Mouse (Mus musculus) kidney, embryonic 14.5 days (tissue): ENCODE results near the gene Gm5930. TPM values are rescaled to one million over a fixed set of nuclear protein-coding genes. Genes with fewer than 3 reads are reported as not detected.
"Not testable (repeated sequence)": the region's sequence is repeated elsewhere in the genome, so short reads cannot be mapped to it uniquely, and the experiment has no call there.

Source experiments
- ATAC-seq: fragments of 200-750 bp; cut with Nextera tagmentation; 2 replicates; pipeline ENCODE4 v1.8.0; 2017; ENCODE audit warnings: moderate number of reproducible peaks, mild to moderate bottlenecking, moderate TSS enrichment, moderate library complexity; ENCODE audit not compliant: low FRiP score, low TSS enrichment
- H3K27ac ChIP-seq: fragments of 300-500 bp; sonication (generic); 2 replicates; pipeline ENCODE4 v1.5.1; 2014; ENCODE audit warnings: low read depth, mild to moderate bottlenecking, low read length, moderate library complexity, mixed read lengths
- H3K27me3 ChIP-seq: fragments of 300-500 bp; sonication (generic); 2 replicates; pipeline ENCODE4 v1.6.1; 2014; ENCODE audit warnings: mild to moderate bottlenecking, low read length; ENCODE audit not compliant: control insufficient read depth, insufficient read depth
- H3K36me3 ChIP-seq: fragments of 300-500 bp; sonication (generic); 2 replicates; pipeline ENCODE4 v1.6.1; 2014; ENCODE audit warnings: low read length, mixed read lengths; ENCODE audit not compliant: control insufficient read depth, insufficient read depth
- H3K4me1 ChIP-seq: fragments of 300-500 bp; sonication (generic); 2 replicates; pipeline ENCODE4 v1.6.1; 2014; ENCODE audit warnings: low read length, mixed read lengths; ENCODE audit not compliant: control insufficient read depth, insufficient read depth
- H3K4me2 ChIP-seq: fragments of 300-500 bp; sonication (generic); replicated peaks from 2 replicates; pipeline ENCODE4 v1.6.1; 2014; ENCODE audit warnings: low read depth, mild to moderate bottlenecking, low read length
- H3K4me3 ChIP-seq: fragments of 300-500 bp; sonication (generic); 2 replicates; pipeline ENCODE4 v1.5.1; 2014; ENCODE audit warnings: mild to moderate bottlenecking, low read length
- H3K9ac ChIP-seq: fragments of 300-500 bp; sonication (generic); 2 replicates; pipeline ENCODE4 v1.6.1; 2014; ENCODE audit warnings: low read depth, mild to moderate bottlenecking, low read length, moderate library complexity
- H3K9me3 ChIP-seq: fragments of 300-500 bp; sonication (generic); 2 replicates; pipeline ENCODE4 v1.6.1; 2016; ENCODE audit warnings: low read length; ENCODE audit not compliant: control insufficient read depth
- WGBS: fragments of 180-500 bp; shearing (Covaris S2); extraction: QIAGEN DNeasy Blood & Tissue Kit; methylation state at CpG from one replicate; pipeline ENCODE4 v1.1.7; 2014; 5-methylcytosine and 5-hydroxymethylcytosine counted together
- polyA plus RNA-seq: library from polyadenylated mRNA; unstranded; fragments of >200 nt; fragmentation: Nextera tagmentation; extraction: Ambion mirVana; gene quantifications from 2 replicates; pipeline ENCODE4 v1.2.1, GENCODE M21; 2014

Gm5930 gene
- polyA plus RNA-seq = not detected in 2 replicates

DNA sequence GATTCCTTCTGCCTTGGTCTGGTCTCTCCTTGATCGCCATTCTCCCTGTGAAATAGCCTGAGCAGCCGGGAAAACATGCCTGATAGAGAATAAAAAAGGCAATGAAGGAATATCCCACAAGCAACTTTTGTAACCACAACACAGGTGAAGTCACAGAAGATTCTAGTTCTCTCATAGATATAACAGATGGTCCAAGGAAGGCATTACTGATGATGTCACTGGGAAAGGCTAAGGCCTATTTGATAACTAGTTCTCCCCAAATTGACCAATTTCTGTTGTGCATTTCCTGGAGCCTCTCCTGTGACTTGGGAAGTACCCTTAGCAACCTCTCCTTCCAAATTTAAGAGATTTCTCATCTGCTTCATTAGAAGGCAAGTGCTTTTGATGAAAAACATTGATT, at the start of gene Gm5930:
Gene Gm5930, minus strand, starts transcription at position 101 of the 400 bp plus-strand sequence.
- H3K9ac ChIP-seq, H3K36me3 ChIP-seq, H3K27ac ChIP-seq, H3K4me1 ChIP-seq, H3K4me3 ChIP-seq, H3K9me3 ChIP-seq, H3K27me3 ChIP-seq, ATAC-seq, H3K4me2 ChIP-seq: not testable (repeated sequence)
- no CpG with 5 or more reads among the region's 2 CpGs for WGBS

GRCm38 (mm10) chr14:44384233-44384632, 45.8 kb upstream of the Gm5930 start:
- H3K4me3 ChIP-seq, H3K27me3 ChIP-seq, H3K9ac ChIP-seq, H3K27ac ChIP-seq, H3K4me1 ChIP-seq, H3K9me3 ChIP-seq, H3K36me3 ChIP-seq, H3K4me2 ChIP-seq, ATAC-seq: not testable (repeated sequence)
- 80% methylated on average over 3 of the region's 4 CpGs for WGBS

- H3K36me3 ChIP-seq, H3K9me3 ChIP-seq, H3K4me3 ChIP-seq, H3K4me2 ChIP-seq, H3K9ac ChIP-seq, H3K27ac ChIP-seq, H3K27me3 ChIP-seq, ATAC-seq, H3K4me1 ChIP-seq: not testable (repeated sequence)
- WGBS = 92% methylated on average over 4 of the region's 4 CpGs
Measured at GRCm38 (mm10) chr14:44365057-44365456, 26.7 kb upstream of the Gm5930 start, which contains the start of gene Gm8229. Gene Gm8229, plus strand, starts transcription at chr14:44365357.

DNA sequence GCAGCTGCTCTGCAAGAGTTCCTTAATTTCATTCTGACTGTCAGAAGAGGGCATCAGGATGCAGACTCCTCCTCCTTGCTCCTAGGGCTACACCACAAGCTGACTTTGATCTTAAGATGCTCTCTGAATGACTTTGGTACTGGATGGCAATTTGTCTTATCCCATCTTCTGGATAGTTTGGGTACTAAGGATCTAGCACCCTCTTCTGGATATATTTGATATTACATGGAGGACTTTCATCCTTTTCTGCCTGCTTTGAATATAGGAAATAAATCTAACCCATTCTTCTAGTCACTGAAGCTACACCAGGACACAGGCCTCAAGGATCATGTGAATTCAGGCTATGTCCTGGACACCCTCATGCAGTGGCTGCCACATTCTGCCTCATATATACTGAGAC, 23.9 kb upstream of the Gm5930 start:
- not testable (repeated sequence) for H3K4me1 ChIP-seq, H3K9me3 ChIP-seq, ATAC-seq, H3K4me2 ChIP-seq, H3K27ac ChIP-seq, H3K27me3 ChIP-seq, H3K36me3 ChIP-seq, H3K9ac ChIP-seq, H3K4me3 ChIP-seq

DNA sequence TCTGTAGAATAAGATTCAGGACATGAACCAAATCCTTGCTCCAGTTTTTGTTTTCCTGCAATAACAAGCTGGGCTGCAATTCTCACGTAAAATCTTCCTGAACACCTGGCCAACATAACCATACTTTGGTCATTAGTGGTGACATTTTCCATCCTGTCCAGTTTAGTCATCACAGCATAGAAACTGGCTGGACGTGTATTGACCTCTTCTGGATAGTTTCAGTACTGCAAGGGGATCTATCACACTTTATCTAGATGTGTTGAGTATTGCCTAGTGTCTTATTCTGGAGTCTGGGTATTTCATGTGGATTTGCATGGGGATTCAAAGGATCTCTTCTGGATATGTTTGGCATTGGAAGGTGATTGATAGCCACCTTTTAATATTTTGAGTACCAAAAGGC, 23.0 kb upstream of the Gm5930 start:
- H3K4me3 ChIP-seq, ATAC-seq, H3K4me2 ChIP-seq, H3K36me3 ChIP-seq, H3K27ac ChIP-seq, H3K9ac ChIP-seq, H3K9me3 ChIP-seq, H3K4me1 ChIP-seq, H3K27me3 ChIP-seq: not testable (repeated sequence)
- 27% methylated on average over 2 of the region's 2 CpGs for WGBS

DNA sequence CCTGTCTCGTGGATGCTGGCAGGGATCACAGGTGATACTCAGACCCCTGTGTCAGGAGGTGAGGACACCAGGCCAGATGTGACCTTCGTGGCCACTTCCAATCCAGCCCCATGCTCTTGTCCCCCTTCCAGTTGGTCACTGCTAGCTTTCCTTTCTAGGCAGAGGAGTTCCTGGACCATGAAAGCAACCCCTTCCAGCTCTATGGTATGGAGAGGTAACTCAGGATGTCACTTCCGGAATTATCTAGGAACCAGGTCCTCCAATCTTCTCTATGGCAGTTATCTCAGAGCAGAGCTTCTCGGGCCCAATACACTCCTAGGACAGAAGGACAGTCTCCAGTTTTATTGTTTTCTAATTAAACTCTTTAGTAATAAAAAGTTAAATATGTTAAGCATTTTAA, 26.3 kb downstream of the Gm5930 start:
- H3K4me1 ChIP-seq, H3K4me3 ChIP-seq, H3K9me3 ChIP-seq, ATAC-seq, H3K27me3 ChIP-seq, H3K4me2 ChIP-seq, H3K27ac ChIP-seq, H3K36me3 ChIP-seq, H3K9ac ChIP-seq: not testable (repeated sequence)
- WGBS = 87% methylated on average over 4 of the region's 4 CpGs

GRCm38 (mm10) chr14:44285280-44285679, 53.1 kb downstream of the Gm5930 start, which contains the start of gene Gm8220:
Gene Gm8220, plus strand, starts transcription at chr14:44285580.
- not testable (repeated sequence) for H3K27me3 ChIP-seq, H3K9me3 ChIP-seq, H3K27ac ChIP-seq, H3K4me1 ChIP-seq, H3K36me3 ChIP-seq, H3K4me3 ChIP-seq, H3K9ac ChIP-seq, ATAC-seq, H3K4me2 ChIP-seq
- 85% methylated on average over 1 of the region's 2 CpGs for WGBS

Other genes with a start within 250 kb of the Gm5930 start
- not detected in 2 replicates for gene Ear2, start 235.9 kb downstream of the Gm5930 start, polyA plus RNA-seq
- not detected in 2 replicates for gene Gm3327, start 214.7 kb downstream of the Gm5930 start, polyA plus RNA-seq
- not detected in 2 replicates for gene Gm8212, start 140.9 kb downstream of the Gm5930 start, polyA plus RNA-seq
- not detected in 2 replicates for gene 4930503E14Rik, start 125.3 kb downstream of the Gm5930 start, polyA plus RNA-seq
- gene Gm8220, start 53.0 kb downstream of the Gm5930 start, polyA plus RNA-seq = not detected in 2 replicates
- not detected in 2 replicates for gene Gm8229, start 26.8 kb upstream of the Gm5930 start, polyA plus RNA-seq
- not detected in 2 replicates for gene Gm3371, start 72.1 kb upstream of the Gm5930 start, polyA plus RNA-seq
- gene Gm8232, start 95.1 kb upstream of the Gm5930 start, polyA plus RNA-seq = not detected in 2 replicates
- not detected in 2 replicates for gene BC061237, start 153.9 kb upstream of the Gm5930 start, polyA plus RNA-seq
- gene Gm17093, start 179.7 kb upstream of the Gm5930 start, polyA plus RNA-seq = not detected in 2 replicates
- not detected in 2 replicates for gene Gm8247, start 244.6 kb upstream of the Gm5930 start, polyA plus RNA-seq